In the genomic region with DNA sequence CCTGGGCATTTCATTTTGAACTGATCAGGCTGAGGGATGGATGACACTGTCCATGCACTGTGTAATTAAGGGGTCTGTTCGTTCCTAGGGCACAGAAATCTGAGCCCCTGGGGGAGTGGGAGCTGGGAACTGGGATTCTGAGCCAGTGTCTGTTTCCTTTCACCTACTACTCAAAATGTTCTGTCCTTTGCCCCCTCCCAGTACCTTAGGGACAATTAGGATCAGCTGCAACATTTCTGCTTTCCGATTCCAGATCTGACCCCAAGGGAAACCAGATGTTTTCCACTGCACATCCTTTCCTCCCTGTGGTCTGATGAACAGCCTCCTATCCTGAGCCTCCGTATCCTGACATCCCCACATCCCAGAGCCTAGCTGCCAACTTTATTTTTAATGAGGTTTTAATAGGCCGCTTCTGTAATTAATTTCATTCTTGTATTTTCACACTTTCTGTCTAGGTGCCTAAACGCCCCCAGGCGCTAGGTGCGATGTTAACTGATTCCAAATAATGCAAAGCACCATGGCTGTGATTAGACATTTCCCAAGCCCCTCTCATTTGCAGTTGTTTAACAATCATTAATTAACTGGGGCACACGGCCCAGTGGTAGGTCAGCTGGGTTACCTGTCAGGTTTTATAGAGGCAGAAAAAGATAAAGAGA, we compare ENCODE assay signal across 9 mouse cellular contexts. TPM values are rescaled to one million over a fixed set of nuclear protein-coding genes. Genes with fewer than 3 reads are reported as not detected.
DNase-seq lines count a peak whose midpoint lies in the region; ATAC-seq and TF ChIP-seq lines count a peak whose summit lies in the region.
"Had no signal": no experiment of that assay in that cellular context is flagged by ENCODE, and none has a peak within 500 bp of the region (broad histone marks: within the 10 kb centered on the region; RNA-seq: fewer than 3 reads in every experiment).

No protein-coding gene starts in this region.

- 55% methylated on average over 8 of the region's 8 CpGs for WGBS in heart, adult 2 months
- 31% methylated on average over 8 of the region's 8 CpGs for WGBS in lung, embryonic 14.5 days
- WGBS in forebrain, embryonic 13.5 days, result 26% methylated on average over 8 of the region's 8 CpGs
- WGBS in limb, embryonic 15.5 days, result 19% methylated on average over 8 of the region's 8 CpGs

- no peak for DNase-seq in heart, adult 2 months
- no peak for DNase-seq in heart, adult 8-10 months (ENCODE audit: low spot score)
- no peak for DNase-seq in lung, embryonic 14.5 days
- no peak for DNase-seq in lung, postnatal 25 days (ENCODE audit: low spot score)
- no peak for DNase-seq in retina, embryonic 14.5 days (ENCODE audit: low spot score)
- no peak for DNase-seq in gastrocnemius, postnatal 25 days

- peaks cover 2% of the 10 kb centered on the region for H3K4me1 ChIP-seq in heart, adult 2 months (ENCODE audit: control insufficient read depth, insufficient read depth, low read length)
- peaks cover 6% of the 10 kb centered on the region; the same call in 1 of the 2 replicates for H3K4me1 ChIP-seq in lung, embryonic 14.5 days (ENCODE audit: insufficient read depth)
- H3K4me1 ChIP-seq in forebrain, embryonic 13.5 days, result peaks cover 35% of the 10 kb centered on the region
- peaks cover 40% of the 10 kb centered on the region for H3K4me1 ChIP-seq in limb, embryonic 15.5 days

- TF ChIP-seq EP300 in heart, adult 2 months (IDR thresholded peaks at IDR 0.05; ENCODE audit: insufficient read depth, low read depth, low read length), result no peak

- H3K27me3 ChIP-seq in heart, adult 2 months (ENCODE audit: control insufficient read depth, insufficient read depth, low read length), result peaks cover 2% of the 10 kb centered on the region; the same call in 1 of the 2 replicates
- H3K27me3 ChIP-seq in lung, embryonic 14.5 days (ENCODE audit: insufficient read depth, low read length), result peaks cover 23% of the 10 kb centered on the region
- peaks cover 34% of the 10 kb centered on the region for H3K27me3 ChIP-seq in forebrain, embryonic 13.5 days
- H3K27me3 ChIP-seq in limb, embryonic 15.5 days, result peaks cover 23% of the 10 kb centered on the region

- no peaks in the 10 kb centered on the region; the same call in 1 of the 2 replicates for H3K79me2 ChIP-seq in heart, adult 2 months (replicated peaks; ENCODE audit: control insufficient read depth, insufficient read depth, low read length)

- no peak for ATAC-seq in lung, embryonic 14.5 days (ENCODE audit: insufficient read depth)
- no peak for ATAC-seq in forebrain, embryonic 13.5 days
- no peak for ATAC-seq in limb, embryonic 15.5 days (ENCODE audit: insufficient number of reproducible peaks, low FRiP score, low TSS enrichment, low read depth)

- intact Hi-C loops in heart, adult 2 months (cut with DNase I), result loop anchor here (5.0 kb wide), 1 partner anchor 138 kb away; the partner anchor contains the start of gene Mybpc3

- H3K4me2 ChIP-seq in lung, embryonic 14.5 days, result peak overlapping the region; percentile 90; the same call in 1 of the 2 replicates
- peak overlapping the region; percentile 89; the same call in 1 of the 2 replicates for H3K4me2 ChIP-seq in forebrain, embryonic 13.5 days
- peak overlapping the region; percentile 87; the same call in 1 of the 2 replicates for H3K4me2 ChIP-seq in limb, embryonic 15.5 days

- no peak for TF ChIP-seq POLR2A in heart, adult 2 months (IDR thresholded peaks at IDR 0.05; ENCODE audit: insufficient read depth, low read depth, low read length)

- H3K4me3 ChIP-seq in heart, adult 2 months, result peak overlapping the region; percentile 75
- H3K4me3 ChIP-seq in lung, embryonic 14.5 days (ENCODE audit: low read depth, low read length), result no peak overlapping the region
- no peak overlapping the region for H3K4me3 ChIP-seq in forebrain, embryonic 13.5 days
- H3K4me3 ChIP-seq in limb, embryonic 15.5 days, result no peak overlapping the region
- H3K4me3 ChIP-seq: erythroblast, embryonic 14.5 days had no signal

- no peak overlapping the region for H3K9ac ChIP-seq in heart, adult 2 months (ENCODE audit: low read depth, low read length)
- H3K9ac ChIP-seq in lung, embryonic 14.5 days, result 0 out of 2 replicates have a peak overlapping the region, but pooled peaks have one; percentile 55
- no peak overlapping the region for H3K9ac ChIP-seq in forebrain, embryonic 13.5 days
- H3K9ac ChIP-seq in limb, embryonic 15.5 days, result no peak overlapping the region

- H3K36me3 ChIP-seq in heart, adult 2 months (ENCODE audit: control insufficient read depth, insufficient read depth, low read length), result no peaks in the 10 kb centered on the region
- H3K36me3 ChIP-seq in lung, embryonic 14.5 days (ENCODE audit: insufficient read depth), result no peaks in the 10 kb centered on the region
- no peaks in the 10 kb centered on the region for H3K36me3 ChIP-seq in forebrain, embryonic 13.5 days (ENCODE audit: poor library complexity, severe bottlenecking)
- H3K36me3 ChIP-seq in limb, embryonic 15.5 days, result no peaks in the 10 kb centered on the region

- no peak for TF ChIP-seq CTCF in heart, adult 2 months (IDR thresholded peaks at IDR 0.05)
- no peak for TF ChIP-seq CTCF in lung, embryonic 14.5 days (IDR thresholded peaks at IDR 0.05; ENCODE audit: low read depth)

- peak overlapping the region; percentile 91 for H3K27ac ChIP-seq in heart, adult 2 months
- no peak overlapping the region for H3K27ac ChIP-seq in lung, embryonic 14.5 days (ENCODE audit: low read depth)
- no peak overlapping the region for H3K27ac ChIP-seq in forebrain, embryonic 13.5 days
- no peak overlapping the region for H3K27ac ChIP-seq in limb, embryonic 15.5 days

- H3K9me3 ChIP-seq in lung, embryonic 14.5 days (ENCODE audit: low read depth, low read length), result no peaks in the 10 kb centered on the region
- no peaks in the 10 kb centered on the region for H3K9me3 ChIP-seq in forebrain, embryonic 13.5 days (replicated peaks)
- H3K9me3 ChIP-seq in limb, embryonic 15.5 days, result no peaks in the 10 kb centered on the region

RNA-seq across cellular contexts. Expression of gene Pacsin3, which starts 0.9 kb away (rescaled TPM):
- 100 to 1,000 TPM; 141 to 157 TPM for total RNA-seq in heart, adult 2 months (2021)
- polyA plus RNA-seq in heart, adult 2 months (2012; rRNA removed), result 139 and 165 TPM in 2 replicates
- 100 to 1,000 TPM; 168 to 198 (median 178) TPM for total RNA-seq in heart, adult 8-10 months (2022)
- polyA plus RNA-seq in lung, embryonic 14.5 days (2014; fragmentation: Nextera tagmentation; extraction: Ambion mirVana), result 41.2 and 46.9 TPM in 2 replicates
- 23.4 and 26.5 TPM in 2 replicates for polyA plus RNA-seq in forebrain, embryonic 13.5 days (2015; fragmentation: Nextera tagmentation; extraction: Ambion mirVana)
- 58.1 and 93.7 TPM in 2 replicates for polyA plus RNA-seq in limb, embryonic 15.5 days (2015; fragmentation: Nextera tagmentation; extraction: Ambion mirVana)
- total RNA-seq in gastrocnemius, postnatal 25 days (2021), result 100 to 1,000 TPM; 265 to 364 TPM
- polyA plus RNA-seq: erythroblast, embryonic 14.5 days had no signal

RNA-seq across cellular contexts. Expression of gene Arfgap2, which starts 9.9 kb away (rescaled TPM):
- total RNA-seq in heart, adult 2 months (2021), result 10 to 100 TPM; 54.7 to 58.2 TPM
- polyA plus RNA-seq in heart, adult 2 months (2012; rRNA removed), result 35.0 and 43.2 TPM in 2 replicates
- 10 to 100 TPM; 53.7 to 61.8 (median 55.7) TPM for total RNA-seq in heart, adult 8-10 months (2022)
- 81.1 and 81.2 TPM in 2 replicates for polyA plus RNA-seq in lung, embryonic 14.5 days (2014; fragmentation: Nextera tagmentation; extraction: Ambion mirVana)
- polyA plus RNA-seq in forebrain, embryonic 13.5 days (2015; fragmentation: Nextera tagmentation; extraction: Ambion mirVana), result 78.4 and 84.3 TPM in 2 replicates
- 82.9 and 83.1 TPM in 2 replicates for polyA plus RNA-seq in limb, embryonic 15.5 days (2015; fragmentation: Nextera tagmentation; extraction: Ambion mirVana)
- total RNA-seq in gastrocnemius, postnatal 25 days (2021), result 100 to 1,000 TPM; 100 to 119 TPM

RNA-seq across cellular contexts. Expression of gene Ddb2, which starts 18.1 kb away (rescaled TPM):
- 1 to 10 TPM; 2.7 to 3.2 TPM for total RNA-seq in heart, adult 2 months (2021)
- 8.5 and 12.6 TPM in 2 replicates for polyA plus RNA-seq in heart, adult 2 months (2012; rRNA removed)
- total RNA-seq in heart, adult 8-10 months (2022), result 1 to 10 TPM; 1.7 to 4.2 (median 3.3) TPM
- 14.6 and 17.3 TPM in 2 replicates for polyA plus RNA-seq in lung, embryonic 14.5 days (2014; fragmentation: Nextera tagmentation; extraction: Ambion mirVana)
- polyA plus RNA-seq in forebrain, embryonic 13.5 days (2015; fragmentation: Nextera tagmentation; extraction: Ambion mirVana), result 11.8 and 12.0 TPM in 2 replicates
- 20.0 and 22.1 TPM in 2 replicates for polyA plus RNA-seq in limb, embryonic 15.5 days (2015; fragmentation: Nextera tagmentation; extraction: Ambion mirVana)
- total RNA-seq in gastrocnemius, postnatal 25 days (2021), result 1 to 10 TPM; 2.2 to 2.6 TPM

RNA-seq across cellular contexts. Expression of gene Acp2, which starts 52.2 kb away (rescaled TPM):
- total RNA-seq in heart, adult 2 months (2021), result 10 to 100 TPM; 17.3 to 19.9 TPM
- polyA plus RNA-seq in heart, adult 2 months (2012; rRNA removed), result 15.0 and 20.4 TPM in 2 replicates
- total RNA-seq in heart, adult 8-10 months (2022), result 10 to 100 TPM; 14.3 to 17.5 (median 16.7) TPM
- polyA plus RNA-seq in lung, embryonic 14.5 days (2014; fragmentation: Nextera tagmentation; extraction: Ambion mirVana), result 33.8 and 34.3 TPM in 2 replicates
- 30.2 and 33.3 TPM in 2 replicates for polyA plus RNA-seq in forebrain, embryonic 13.5 days (2015; fragmentation: Nextera tagmentation; extraction: Ambion mirVana)
- 25.7 and 25.9 TPM in 2 replicates for polyA plus RNA-seq in limb, embryonic 15.5 days (2015; fragmentation: Nextera tagmentation; extraction: Ambion mirVana)
- 10 to 100 TPM; 11.7 to 12.6 TPM for total RNA-seq in gastrocnemius, postnatal 25 days (2021)

RNA-seq across cellular contexts. Expression of gene Nr1h3, which starts 52.2 kb away (rescaled TPM):
- total RNA-seq in heart, adult 2 months (2021), result 10 to 100 TPM; 20.3 to 27.6 TPM
- polyA plus RNA-seq in heart, adult 2 months (2012; rRNA removed), result 30.6 and 32.9 TPM in 2 replicates
- 10 to 100 TPM; 15.6 to 31.0 (median 22.5) TPM for total RNA-seq in heart, adult 8-10 months (2022)
- polyA plus RNA-seq in lung, embryonic 14.5 days (2014; fragmentation: Nextera tagmentation; extraction: Ambion mirVana), result 14.2 and 15.7 TPM in 2 replicates
- polyA plus RNA-seq in forebrain, embryonic 13.5 days (2015; fragmentation: Nextera tagmentation; extraction: Ambion mirVana), result 1.4 and 1.9 TPM in 2 replicates
- 2.2 and 2.4 TPM in 2 replicates for polyA plus RNA-seq in limb, embryonic 15.5 days (2015; fragmentation: Nextera tagmentation; extraction: Ambion mirVana)
- 10 to 100 TPM; 15.6 to 16.7 TPM for total RNA-seq in gastrocnemius, postnatal 25 days (2021)
